Mouse (Mus musculus) layer of hippocampus, adult 18-20 months (tissue): ENCODE results near the gene Rbms1. TPM values are rescaled to one million over a fixed set of nuclear protein-coding genes. Genes with fewer than 3 reads are reported as not detected.

ENCODE experiments used
- DNase-seq, 2 experiments: peaks; one replicate each; pipeline ENCODE4 v3.0.0; 2022; ENCODE audit warnings: low spot score in 2 of 2
- total RNA-seq, 2 experiments: library from RNA; stranded (reverse); gene quantifications; 2 replicates each; pipeline ENCODE4 v1.2.3; 2021

Rbms1 gene
- total RNA-seq, 2 experiments from 2014 or later, result 11.7 to 12.8 TPM

DNA sequence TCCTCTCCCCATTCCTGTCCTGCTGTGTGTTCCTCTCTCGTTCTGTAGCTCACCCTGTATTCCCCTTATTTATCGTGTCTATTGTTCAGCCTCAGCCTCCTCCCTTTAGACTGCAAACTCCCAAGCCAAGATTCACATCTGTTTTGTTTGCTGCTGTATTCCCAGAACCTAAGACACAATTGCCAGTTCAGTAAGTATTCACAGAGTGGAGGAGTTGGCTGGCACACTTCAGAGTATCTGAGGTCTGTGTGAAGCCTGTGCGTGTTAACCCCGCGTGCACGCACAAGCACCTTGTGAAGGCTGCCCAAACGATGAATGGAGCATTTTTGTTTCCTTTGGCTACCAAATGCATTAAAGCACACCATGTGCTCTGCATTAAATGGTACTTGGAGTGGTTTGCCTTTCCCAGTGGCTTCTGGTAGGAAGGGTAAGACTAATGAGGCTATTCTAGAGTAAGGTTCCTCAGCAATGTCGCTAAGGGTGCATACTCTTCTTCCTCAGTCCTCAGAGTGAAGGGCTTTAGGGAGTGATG lies 248.0 kb downstream of the Rbms1 start:
- no peak for DNase-seq

DNA sequence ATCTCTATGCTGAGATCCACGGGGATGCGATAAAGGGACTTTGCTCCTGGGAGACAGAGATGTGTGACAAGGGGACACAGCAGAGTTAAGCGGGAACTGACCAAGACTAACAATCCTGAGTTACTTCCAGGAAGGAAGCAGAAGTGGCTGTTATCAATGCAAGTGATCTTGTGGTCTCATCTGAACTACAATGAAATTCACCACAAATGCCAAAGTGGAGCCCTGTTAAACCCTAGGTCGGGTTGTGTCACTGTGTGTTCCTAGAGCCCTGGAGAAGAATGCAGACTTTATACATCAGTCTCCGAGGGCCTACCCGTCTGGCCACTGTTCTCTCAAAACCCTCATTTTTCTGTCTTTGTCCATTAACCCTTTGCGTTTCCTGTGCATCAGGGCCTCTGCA lies 248.5 kb downstream of the Rbms1 start:
- DNase-seq, result no peak

DNA sequence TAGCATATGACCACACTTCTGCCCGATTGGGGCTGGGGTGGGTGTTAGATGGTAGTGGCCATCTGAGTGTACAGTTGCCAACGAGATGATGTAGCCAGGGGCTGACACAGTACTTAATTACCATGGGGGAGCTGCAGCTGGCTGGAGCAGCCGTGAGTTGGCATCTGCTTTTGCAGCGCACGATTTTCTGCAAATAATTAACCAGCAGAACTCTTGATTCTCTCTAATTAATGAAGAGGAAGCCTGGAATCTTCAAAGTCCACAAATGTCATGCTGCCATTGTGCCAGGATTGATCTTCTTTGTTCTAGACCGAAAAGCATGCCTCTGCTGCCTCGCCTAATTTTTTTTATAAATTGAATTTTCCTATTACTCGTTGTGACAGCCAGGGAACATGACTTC lies 249.1 kb downstream of the Rbms1 start:
- DNase-seq, result no peak

DNA sequence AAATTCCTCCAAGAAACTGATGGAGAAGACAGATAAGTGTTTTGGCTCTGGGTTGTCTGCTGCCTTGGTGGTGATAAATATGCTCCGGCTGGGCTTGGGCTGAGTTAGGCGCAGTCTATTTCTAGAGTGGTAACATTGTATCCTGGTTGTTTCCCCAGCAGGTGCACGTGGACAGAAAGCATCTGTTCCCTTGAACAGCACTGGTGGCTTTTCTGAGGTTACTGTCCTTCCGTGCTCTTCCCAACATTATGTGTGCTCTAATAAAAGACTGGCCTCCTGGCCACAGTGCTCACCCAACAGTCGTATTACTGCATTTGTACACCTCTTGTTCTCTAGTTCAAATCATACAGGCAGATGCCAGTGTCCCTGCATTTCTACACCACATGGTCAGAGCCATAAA lies 250.1 kb downstream of the Rbms1 start:
- no peak for DNase-seq

DNA sequence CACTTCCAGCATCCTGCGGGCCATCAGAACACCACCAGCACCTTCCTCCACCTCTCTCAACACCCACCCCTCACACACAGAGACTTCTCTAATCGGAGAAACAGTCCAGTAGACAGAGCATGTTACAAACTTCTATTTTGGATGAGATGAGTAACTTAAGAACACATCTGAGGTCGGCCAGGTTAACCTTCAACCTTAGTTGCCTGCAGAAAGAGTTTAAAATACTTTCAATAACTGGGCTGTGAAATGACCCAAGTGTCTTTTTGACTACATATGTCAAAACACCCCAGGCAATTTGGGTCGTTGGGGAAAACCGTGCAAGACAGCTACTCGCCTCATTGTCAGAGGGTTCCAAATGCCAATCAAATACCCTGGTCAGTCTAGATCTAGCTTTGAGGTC lies 250.5 kb downstream of the Rbms1 start:
- no peak for DNase-seq

DNA sequence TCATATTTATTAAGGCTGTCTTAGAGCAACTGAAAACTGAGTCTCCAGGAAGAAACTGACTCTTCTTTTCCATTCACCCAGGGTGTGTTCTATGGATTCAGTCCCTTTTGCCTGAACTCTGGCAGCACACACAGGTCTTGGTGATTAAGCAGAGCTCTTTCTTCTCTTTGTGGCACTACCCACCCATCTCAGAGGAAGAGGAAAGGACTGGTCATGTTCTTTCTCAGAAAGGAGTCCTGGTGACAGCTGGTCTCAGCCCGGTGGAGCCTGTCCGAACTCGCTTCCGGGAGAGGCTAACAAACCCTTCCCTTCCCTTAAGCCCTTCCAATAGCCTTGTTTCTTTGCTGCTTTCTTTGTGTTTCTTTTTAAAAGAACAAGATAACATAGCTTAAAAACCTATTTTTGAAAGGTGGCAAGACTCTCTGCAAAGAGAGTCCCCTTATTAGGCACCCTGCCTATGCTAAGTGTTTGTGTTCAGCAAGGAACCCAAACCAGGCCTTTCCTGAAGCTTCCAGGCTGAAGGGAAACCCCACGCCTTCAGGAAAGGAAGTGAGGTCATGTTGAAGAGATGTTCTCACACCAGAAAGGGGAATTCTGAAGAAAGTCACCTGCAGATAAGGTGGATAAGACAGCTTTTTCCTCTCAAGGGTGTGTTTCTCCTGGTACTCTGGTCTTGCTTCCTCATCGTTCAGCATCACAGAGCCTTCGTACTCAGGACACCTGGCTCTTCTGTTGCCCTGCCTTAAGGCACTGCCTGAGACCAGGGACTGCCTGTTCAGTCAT lies 251.7 kb downstream of the Rbms1 start:
- DNase-seq, result no peak

DNA sequence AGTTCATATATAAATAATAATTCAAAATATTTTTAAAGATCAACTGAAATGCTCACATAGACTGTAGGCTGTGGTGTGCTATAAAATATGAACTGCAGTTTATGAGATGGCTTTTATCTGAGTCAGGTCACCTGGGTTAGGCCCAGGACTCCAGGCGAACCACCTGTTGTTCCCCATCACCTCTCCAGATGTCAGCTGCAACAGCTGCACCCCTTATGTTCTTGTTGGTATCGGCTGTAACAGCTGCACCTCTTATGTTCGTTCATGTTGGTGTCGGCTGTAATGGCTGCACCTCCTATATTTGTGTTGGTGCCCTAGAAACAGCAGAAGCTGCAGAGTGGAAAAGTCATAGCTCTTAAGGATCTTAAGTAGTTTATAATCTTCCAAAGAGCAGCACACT lies 252.7 kb downstream of the Rbms1 start:
- no peak for DNase-seq

DNA sequence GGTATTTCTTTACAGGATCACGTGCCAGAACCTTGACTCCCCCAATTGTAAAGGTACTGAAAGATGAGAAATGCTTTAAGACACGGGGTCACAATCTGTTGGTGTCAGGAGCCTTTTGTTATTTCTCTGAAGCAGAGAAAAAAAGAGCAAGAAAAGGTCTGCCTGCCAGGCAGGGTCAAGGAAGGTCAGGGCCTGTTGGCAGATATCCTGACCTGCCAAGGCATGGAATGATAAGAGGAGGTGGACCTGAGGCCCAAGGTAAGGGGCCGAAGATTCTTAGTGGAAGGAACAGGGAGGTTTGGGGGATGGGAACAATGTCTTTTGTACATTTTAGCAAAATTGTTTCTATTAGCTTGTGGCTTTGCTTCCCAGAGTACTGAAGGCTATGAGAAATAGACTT lies 254.3 kb downstream of the Rbms1 start:
- DNase-seq, result no peak

DNA sequence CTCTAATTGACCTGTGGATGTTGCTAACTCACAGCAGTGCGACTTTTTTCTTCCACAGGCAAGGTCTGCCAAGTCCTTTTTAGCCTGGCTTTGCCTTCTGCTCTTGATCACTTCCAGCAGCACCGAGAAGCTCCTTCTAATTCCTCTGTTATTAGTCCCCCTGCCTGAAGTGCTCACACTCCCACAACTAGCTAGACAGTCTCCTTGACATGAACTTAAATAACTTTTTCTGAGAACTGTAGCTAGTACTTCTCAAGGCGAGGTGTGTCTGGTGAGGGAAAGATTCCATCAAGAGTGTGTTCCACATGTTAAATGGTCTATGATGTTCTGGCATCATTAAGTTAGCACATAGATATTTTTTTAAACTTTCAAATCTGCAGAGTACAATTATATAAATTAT lies 256.1 kb downstream of the Rbms1 start:
- no peak for DNase-seq

DNA sequence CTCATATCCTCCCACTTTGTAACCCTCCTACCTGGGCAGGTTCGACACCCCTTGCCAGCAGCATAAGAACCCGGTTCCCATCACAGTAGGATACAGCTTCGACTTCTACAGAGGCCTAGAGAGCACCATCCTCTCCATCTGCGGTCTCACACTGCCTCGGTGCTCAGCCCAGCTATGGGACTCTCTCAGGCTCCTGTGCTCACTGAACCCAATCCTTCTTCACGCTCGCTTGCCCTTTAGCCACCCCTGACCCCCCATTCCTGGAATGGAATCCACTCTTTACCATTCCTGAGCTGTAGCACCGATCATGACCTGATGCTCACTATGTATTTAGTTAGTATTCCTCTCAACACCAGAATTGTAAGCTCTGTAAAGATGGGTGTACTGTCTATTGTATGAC lies 257.6 kb downstream of the Rbms1 start:
- no peak for DNase-seq

DNA sequence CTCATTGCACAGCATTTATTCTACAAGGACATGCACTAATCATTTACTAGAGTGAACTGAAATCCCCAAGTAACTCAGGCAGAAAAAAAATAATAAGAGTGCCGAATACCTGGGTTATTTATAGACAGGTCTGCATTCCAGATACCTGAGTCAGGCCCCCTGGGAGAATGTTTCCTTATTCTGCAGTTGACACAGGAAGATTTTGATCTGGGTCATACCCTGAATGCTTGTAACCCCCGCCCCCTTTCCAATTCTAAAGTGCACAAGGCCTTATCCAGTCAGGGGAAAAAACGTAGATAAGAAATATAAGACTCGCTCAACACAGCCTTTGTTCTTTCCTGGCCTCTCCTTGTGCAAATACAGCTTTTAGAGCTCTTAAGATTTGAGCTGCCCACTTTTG lies 259.7 kb downstream of the Rbms1 start:
- DNase-seq, result no peak

DNA sequence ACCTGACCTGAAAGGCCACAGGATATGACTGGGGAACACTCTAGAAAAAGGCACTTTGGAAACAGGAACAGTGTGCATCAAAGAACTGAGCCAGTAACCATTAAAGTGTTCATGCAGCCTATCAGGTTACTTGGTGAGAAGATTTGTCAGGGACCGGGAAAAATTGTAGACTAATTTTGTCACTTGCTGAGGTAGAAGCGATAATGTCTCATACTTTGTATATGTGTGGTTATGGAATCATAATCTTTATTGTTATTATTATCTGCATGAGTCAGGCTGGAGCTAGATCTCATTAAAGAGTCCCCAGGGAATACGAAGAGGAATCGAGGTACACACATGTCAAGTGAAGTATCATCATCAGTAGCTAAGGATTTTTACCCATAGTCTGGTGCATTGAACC lies 262.0 kb downstream of the Rbms1 start:
- DNase-seq, result no peak

Other genes starting within 250 kb of the Rbms1 start
- under 1 TPM in 1 of 2 experiments, not detected in 1; 0.15 TPM for gene Itgb6, start 240.5 kb downstream of the Rbms1 start, total RNA-seq